Mouse (Mus musculus): ENCODE measurements at regions not wholly inside any gene's neighbourhood (a gene's known extent, or its start where the extent isn't known, plus 50 kb on each side); places are given as distances from the start of the nearest gene placed in this dataset.
"Not testable (repeated sequence)": the region's sequence is repeated elsewhere in the genome, so short reads cannot be mapped to it uniquely, and the experiment has no call there.

GRCm38 (mm10) chr8:34703351-34703750 is 591.8 kb upstream of the Gm10131 start:
- no peak for DNase-seq (ENCODE audit: low spot score)

- no peak for DNase-seq (ENCODE audit: low spot score)
Observed at GRCm38 (mm10) chr8:34702806-34703205, 591.3 kb upstream of the Gm10131 start.

- no peak for DNase-seq (ENCODE audit: low spot score)
Observed at GRCm38 (mm10) chr8:34699015-34699414, 587.5 kb upstream of the Gm10131 start.

DNA sequence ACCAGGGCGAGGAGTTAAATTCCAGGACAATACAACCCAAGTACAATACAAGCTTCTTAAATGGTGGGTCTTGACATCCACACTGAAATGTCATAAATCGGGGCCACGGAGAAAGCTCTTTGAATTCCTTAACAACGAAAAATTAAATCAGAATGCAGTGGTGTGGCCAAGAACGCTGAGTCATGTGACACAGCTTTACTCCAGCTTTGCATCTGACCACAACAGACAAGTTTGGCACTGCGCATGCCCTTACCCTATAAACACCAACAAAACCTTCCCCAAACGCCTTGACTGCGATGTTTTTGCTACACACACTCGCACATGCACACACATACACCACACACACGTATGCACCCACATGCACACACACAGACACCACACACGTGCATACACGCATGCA is 584.8 kb upstream of the Gm10131 start:
- DNase-seq (ENCODE audit: low spot score): no peak

- no peak for DNase-seq (ENCODE audit: low spot score)
Observed at GRCm38 (mm10) chr8:34692606-34693005, 581.1 kb upstream of the Gm10131 start.

- DNase-seq (ENCODE audit: low spot score): no peak
Observed at GRCm38 (mm10) chr8:34691776-34692175, 580.2 kb upstream of the Gm10131 start.

DNA sequence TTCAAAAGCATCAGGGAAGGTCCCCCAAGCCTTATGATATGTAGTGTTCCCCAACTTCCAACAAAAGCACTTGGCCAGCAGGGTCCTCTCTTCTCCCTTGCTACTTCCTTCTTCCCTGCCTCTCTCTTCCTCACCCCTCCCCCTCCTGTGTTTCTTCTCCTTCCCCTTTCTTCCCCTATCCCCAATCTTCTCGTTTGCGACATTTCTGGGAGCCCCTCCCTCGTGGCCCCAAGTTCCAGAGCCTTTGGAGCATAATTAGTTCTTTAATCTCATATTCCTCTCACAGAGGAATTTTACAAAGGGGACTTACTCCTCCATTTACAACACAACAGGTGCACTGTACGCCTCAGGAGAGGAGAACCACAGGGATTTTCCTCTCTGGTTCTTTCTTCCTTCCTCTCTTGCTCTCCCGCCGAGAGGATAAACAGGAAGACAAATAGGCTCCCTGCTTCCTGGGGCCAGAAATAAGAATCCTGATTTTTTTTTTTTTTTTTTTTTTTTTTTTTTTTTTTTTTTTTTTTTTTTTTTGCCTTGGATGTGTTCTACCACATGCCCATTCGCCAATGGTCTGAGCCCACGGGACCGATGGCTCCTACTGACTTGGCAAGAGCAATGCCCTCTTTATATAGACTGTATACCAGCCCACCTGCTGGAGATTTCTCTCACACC is 578.4 kb upstream of the Gm10131 start:
- DNase-seq (ENCODE audit: low spot score): no peak

GRCm38 (mm10) chr8:34689049-34689824 is 577.7 kb upstream of the Gm10131 start:
- DNase-seq (ENCODE audit: low spot score): no peak

GRCm38 (mm10) chr8:34688396-34689048 is 577.0 kb upstream of the Gm10131 start:
- DNase-seq (ENCODE audit: low spot score): no peak

DNA sequence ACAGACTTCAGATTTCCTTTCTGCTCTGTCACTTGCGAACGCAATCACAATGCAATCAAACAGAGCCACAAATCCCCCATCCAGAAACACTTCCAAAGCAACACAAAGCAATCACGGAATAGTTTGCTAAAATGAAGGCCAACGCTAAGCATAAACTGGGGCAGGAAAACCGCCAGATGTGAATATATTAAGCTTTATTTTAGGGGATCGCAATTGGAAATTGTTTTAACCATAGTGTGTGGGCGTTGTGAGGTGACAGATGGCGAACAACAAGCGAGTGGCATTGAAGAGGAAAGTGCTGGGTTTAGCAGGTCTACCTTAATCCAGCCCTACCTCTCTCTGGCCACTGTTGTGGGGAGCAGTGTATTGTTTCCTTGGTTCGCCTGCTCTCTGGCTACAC is 574.8 kb upstream of the Gm10131 start:
- DNase-seq (ENCODE audit: low spot score): no peak

- DNase-seq (ENCODE audit: low spot score): no peak
Observed at GRCm38 (mm10) chr8:34684683-34685082, 573.1 kb upstream of the Gm10131 start.

- DNase-seq (ENCODE audit: low spot score): no peak
Observed at GRCm38 (mm10) chr8:34683173-34683572, 571.6 kb upstream of the Gm10131 start.

GRCm38 (mm10) chr8:34682221-34682620 is 570.7 kb upstream of the Gm10131 start:
- DNase-seq (ENCODE audit: low spot score): no peak

- peak; percentile 21 for DNase-seq (ENCODE audit: low spot score)
Observed at GRCm38 (mm10) chr8:34679565-34680291, 568.2 kb upstream of the Gm10131 start.

- no peak for DNase-seq (ENCODE audit: low spot score)
Observed at GRCm38 (mm10) chr8:34678879-34679278, 567.3 kb upstream of the Gm10131 start.

GRCm38 (mm10) chr8:34671716-34672115 is 560.2 kb upstream of the Gm10131 start:
- no peak for DNase-seq (ENCODE audit: low spot score)

- DNase-seq (ENCODE audit: low spot score): no peak
Observed at GRCm38 (mm10) chr8:34670930-34671715, 559.6 kb upstream of the Gm10131 start.

GRCm38 (mm10) chr8:34669146-34669545 is 557.6 kb upstream of the Gm10131 start:
- DNase-seq (ENCODE audit: low spot score): no peak

DNA sequence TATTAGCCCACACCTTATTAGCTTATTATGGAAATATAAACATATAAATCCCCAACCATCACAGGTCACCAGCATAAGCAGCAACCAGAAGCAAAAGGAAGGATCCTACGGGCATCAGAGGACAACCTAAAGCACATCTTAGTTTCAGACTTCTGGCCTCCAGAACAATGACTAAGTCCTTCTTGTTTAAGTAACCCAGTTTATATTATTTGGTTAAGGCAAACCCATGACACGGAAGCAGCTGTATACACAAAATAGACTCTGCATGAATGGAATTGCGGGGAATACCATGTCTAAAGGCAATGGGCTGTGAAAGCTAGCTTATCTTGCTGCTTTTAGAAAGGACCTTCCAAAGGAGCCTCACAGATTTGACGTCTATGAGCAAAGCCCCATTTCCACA is 552.9 kb upstream of the Gm10131 start:
- no peak for DNase-seq (ENCODE audit: low spot score)

GRCm38 (mm10) chr8:34662532-34662931 is 551.0 kb upstream of the Gm10131 start:
- no peak for DNase-seq (ENCODE audit: low spot score)

DNA sequence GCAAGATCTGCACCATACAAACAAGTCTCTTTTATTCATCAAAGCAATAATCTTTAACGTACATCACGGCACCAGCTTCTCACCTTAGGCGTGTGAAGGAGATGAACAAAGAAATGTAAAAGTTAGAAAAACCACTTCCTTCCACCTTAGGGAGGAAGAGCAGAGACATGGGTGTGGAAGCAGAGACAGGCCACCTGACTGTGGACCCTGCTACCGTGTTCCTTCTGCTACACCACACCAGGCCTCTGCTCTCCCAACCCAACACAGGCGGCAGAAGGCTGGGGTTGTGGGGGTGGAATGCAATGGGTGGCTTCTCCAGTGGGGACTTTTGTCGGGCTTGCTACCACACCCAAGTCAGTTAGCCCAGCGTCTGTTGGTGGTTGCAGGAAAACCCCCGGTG is 540.2 kb upstream of the Gm10131 start:
- DNase-seq (ENCODE audit: low spot score): no peak

DNA sequence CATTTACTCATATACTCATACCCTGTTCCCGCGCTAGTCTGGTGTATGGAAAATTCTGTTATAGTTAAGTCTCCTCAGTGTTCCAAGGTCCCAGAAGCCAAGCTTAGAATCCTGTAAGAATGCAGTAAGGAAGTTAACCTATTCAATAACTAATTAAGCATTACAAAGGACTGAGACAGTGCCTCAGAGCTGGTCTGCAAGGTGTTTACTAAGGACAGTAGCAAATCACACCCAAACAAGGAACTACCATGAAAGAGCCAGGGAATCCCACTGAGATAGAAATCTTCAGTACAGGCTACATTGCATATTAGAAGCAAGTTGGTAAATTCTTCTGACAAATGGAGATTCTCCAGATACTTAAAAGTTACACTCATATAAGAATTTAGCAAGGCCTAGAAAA is 516.7 kb upstream of the Gm10131 start:
- DNase-seq (ENCODE audit: low spot score): not testable (repeated sequence)
